31 mouse cellular contexts compared by ENCODE assay signal in the genomic region with DNA sequence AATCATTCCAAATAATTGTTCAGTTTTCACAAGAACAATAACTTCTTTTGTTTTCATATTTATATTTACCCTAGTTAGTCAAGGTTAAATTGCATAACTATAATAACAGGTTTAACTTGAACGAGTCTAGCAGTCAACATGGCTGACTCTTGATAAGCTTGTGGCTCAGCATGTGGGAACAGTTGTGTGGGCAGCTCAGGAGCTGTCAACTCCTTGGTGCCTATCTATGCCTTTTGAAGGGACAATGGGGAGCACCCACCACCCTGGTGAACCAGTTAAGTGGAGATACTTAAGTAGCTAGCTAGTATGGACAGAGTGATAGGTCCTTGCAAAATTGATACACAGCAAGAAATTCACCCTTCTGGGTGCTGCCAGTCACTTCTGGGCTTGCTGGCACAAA. TPM values are rescaled to one million over a fixed set of nuclear protein-coding genes. Genes with fewer than 3 reads are reported as not detected.
"Had no signal": no experiment of that assay in that cellular context is flagged by ENCODE, and none has a peak within 500 bp of the region (broad histone marks: within the 10 kb centered on the region; RNA-seq: fewer than 3 reads in every experiment).

No protein-coding gene starts in this region.

- H3K9me3 ChIP-seq: embryonic facial prominence, embryonic 10.5 days; embryonic facial prominence, embryonic 12.5 days; embryonic facial prominence, embryonic 13.5 days; embryonic facial prominence, embryonic 15.5 days; forebrain, embryonic 10.5 days; forebrain, embryonic 12.5 days; forebrain, embryonic 13.5 days; forebrain, embryonic 15.5 days had no signal

- H3K4me2 ChIP-seq: embryonic facial prominence, embryonic 12.5 days; embryonic facial prominence, embryonic 13.5 days; embryonic facial prominence, embryonic 15.5 days; forebrain, embryonic 12.5 days; forebrain, embryonic 13.5 days; forebrain, embryonic 15.5 days had no signal

- H3K36me3 ChIP-seq: embryonic facial prominence, embryonic 10.5 days; embryonic facial prominence, embryonic 12.5 days; embryonic facial prominence, embryonic 13.5 days; embryonic facial prominence, embryonic 15.5 days; forebrain, embryonic 10.5 days; forebrain, embryonic 12.5 days; forebrain, embryonic 15.5 days had no signal

- ATAC-seq: forebrain, embryonic 13.5 days; forebrain, embryonic 14.5 days; forebrain, embryonic 15.5 days; forebrain, embryonic 16.5 days; forebrain, postnatal 0 days had no signal

- H3K27me3 ChIP-seq: embryonic facial prominence, embryonic 12.5 days; embryonic facial prominence, embryonic 13.5 days; embryonic facial prominence, embryonic 15.5 days; forebrain, embryonic 12.5 days; forebrain, embryonic 13.5 days; forebrain, embryonic 15.5 days had no signal

- H3K27ac ChIP-seq: embryonic facial prominence, embryonic 10.5 days; embryonic facial prominence, embryonic 12.5 days; embryonic facial prominence, embryonic 13.5 days; embryonic facial prominence, embryonic 15.5 days; forebrain, embryonic 10.5 days; forebrain, embryonic 12.5 days; forebrain, embryonic 13.5 days; forebrain, embryonic 15.5 days; gastrocnemius, adult 2 months; heart, adult 2 months had no signal

- DNase-seq: cerebellum, adult 2 months; cerebellum, adult 8-10 months; cerebellum, adult 9-10 months; cerebellum, adult 9-11 months; cerebellum, postnatal 10 days; cerebellum, postnatal 14 days; cerebellum, postnatal 25 days; cerebellum, postnatal 36 days; embryo, embryonic 11 days; forebrain, postnatal 0 days; gastrocnemius, adult 2 months; gastrocnemius, postnatal 10 days; gastrocnemius, postnatal 14 days; gastrocnemius, postnatal 25 days; gastrocnemius, postnatal 36 days; heart, adult 11 months; heart, adult 18-20 months; heart, adult 2 months had no signal

- H3K9ac ChIP-seq: embryonic facial prominence, embryonic 12.5 days; embryonic facial prominence, embryonic 13.5 days; embryonic facial prominence, embryonic 15.5 days; forebrain, embryonic 12.5 days; forebrain, embryonic 13.5 days; forebrain, embryonic 15.5 days; forebrain, postnatal 0 days had no signal

- H3K4me3 ChIP-seq: embryonic facial prominence, embryonic 10.5 days; embryonic facial prominence, embryonic 12.5 days; embryonic facial prominence, embryonic 13.5 days; embryonic facial prominence, embryonic 15.5 days; erythroblast, embryonic 14.5 days; forebrain, embryonic 10.5 days; forebrain, embryonic 12.5 days; forebrain, embryonic 13.5 days; forebrain, embryonic 15.5 days; gastrocnemius, adult 2 months; heart, adult 2 months had no signal

- H3K4me1 ChIP-seq: embryonic facial prominence, embryonic 12.5 days; embryonic facial prominence, embryonic 15.5 days had no signal

RNA-seq across cellular contexts. Expression of a gene that starts 14.4 kb away (rescaled TPM):
- total RNA-seq: common myeloid progenitor, adult 5-6 weeks; granulocyte monocyte progenitor cell, adult 5-6 weeks had no signal
- polyA plus RNA-seq: erythroblast, embryonic 14.5 days had no signal

RNA-seq across cellular contexts. Expression of a gene that starts 33.3 kb away (rescaled TPM):
- total RNA-seq: granulocyte monocyte progenitor cell, adult 5-6 weeks had no signal
